Mouse (Mus musculus) brain, embryonic 18.5 days (tissue): ENCODE measurements at regions not wholly inside any gene's neighbourhood (a gene's known extent, or its start where the extent isn't known, plus 50 kb on each side); places are given as distances from the start of the nearest gene placed in this dataset.

ENCODE experiments used
- DNase-seq: peaks from one replicate; pipeline ENCODE4 v3.0.0-alpha.2; 2012; ENCODE audit warnings: low read depth, low spot score

DNA sequence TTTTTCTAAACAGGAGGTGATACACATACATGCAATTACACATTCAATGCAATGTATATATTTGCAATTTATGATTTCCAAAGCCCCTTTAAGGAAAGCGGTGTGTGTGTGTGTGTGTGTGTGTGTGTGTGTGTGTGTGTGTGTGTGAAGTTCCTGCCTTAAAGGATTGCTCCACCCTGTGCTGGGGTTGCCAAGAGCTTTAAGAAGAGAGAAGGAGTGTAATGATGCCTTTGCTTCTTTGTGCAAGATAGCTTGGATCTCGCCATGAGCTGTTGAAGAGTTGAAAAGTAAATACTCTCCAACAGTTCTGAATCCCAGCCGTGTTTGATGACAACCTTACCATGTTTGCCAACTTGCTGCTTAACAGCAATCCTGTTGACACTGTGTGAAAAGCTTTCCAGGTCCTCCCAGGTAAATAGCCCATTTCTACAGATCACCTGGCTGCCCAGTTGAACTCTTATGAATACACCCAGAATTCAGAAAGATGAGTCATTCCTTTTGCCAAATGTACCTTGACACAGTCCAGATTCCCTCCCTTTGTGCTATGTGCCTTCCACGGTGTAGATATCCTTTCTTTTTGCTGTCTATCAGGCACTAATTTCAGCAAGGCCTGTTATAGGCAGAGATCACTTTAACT lies 216.3 kb downstream of the Ikzf2 start:
- no peak for DNase-seq

DNA sequence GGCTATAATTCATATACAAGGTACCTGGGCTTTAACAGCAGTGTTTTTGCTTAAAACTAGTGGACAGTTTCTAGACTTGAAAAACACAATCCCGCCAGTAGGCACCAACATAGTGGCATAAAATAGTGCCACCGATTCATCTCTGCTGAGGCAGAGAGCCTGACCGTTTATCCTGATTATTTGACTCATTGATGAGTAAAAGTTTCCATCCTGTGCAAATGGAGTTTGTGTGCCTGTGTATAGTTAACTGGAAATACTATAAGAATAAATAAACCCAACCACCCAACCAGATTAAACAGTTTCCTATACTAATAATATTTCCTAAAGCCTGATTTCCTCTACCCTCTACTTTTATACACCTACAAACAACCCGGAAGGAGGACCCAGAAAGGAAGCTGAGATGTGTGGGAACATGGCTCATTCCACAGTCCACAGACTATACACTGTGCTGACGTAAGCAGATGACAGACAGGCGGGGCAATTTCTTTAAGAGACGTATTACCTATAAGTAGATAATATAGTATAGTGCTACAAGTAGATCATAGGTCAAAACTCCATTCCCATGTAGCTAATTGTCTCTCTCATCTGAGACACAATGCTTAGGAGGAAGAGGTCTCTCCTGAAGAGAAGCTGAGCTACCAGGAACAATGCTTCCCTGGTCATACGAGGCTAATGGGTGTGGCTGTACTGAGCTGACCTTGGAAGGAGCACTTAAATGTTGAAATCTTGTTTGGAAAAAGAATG lies 217.7 kb downstream of the Ikzf2 start:
- DNase-seq = no peak

GRCm38 (mm10) chr1:69466534-69467275 lies 220.3 kb downstream of the Ikzf2 start:
- DNase-seq = no peak

- no peak for DNase-seq
Measured at GRCm38 (mm10) chr1:69461191-69461590, 225.9 kb downstream of the Ikzf2 start.

- DNase-seq = no peak
Measured at GRCm38 (mm10) chr1:69459899-69460298, 227.1 kb downstream of the Ikzf2 start.

- no peak for DNase-seq
Measured at GRCm38 (mm10) chr1:69457471-69457870, 229.6 kb downstream of the Ikzf2 start.

DNA sequence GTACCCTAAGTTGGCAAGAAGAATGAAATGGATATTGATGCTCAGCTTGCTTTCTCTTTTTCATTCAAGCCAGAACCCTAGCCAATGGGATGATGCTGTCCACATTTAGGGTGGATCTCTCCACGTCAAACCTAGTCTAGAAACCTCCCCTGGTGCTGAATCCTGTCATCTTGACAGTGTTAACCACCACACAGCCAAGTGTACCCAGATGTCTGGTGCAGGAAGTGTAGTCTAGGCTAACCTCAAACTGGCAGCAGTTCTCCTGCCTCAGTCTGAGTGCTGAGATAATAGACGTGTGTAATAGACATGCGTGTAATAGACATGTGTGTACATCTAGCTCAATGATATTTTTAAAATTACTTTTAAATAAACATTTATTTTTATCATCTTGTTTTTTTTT lies 233.1 kb downstream of the Ikzf2 start:
- DNase-seq = no peak

GRCm38 (mm10) chr1:69452910-69453309 lies 234.1 kb downstream of the Ikzf2 start:
- DNase-seq = no peak

- no peak for DNase-seq
Measured at GRCm38 (mm10) chr1:69450455-69450854, 236.6 kb downstream of the Ikzf2 start.

DNA sequence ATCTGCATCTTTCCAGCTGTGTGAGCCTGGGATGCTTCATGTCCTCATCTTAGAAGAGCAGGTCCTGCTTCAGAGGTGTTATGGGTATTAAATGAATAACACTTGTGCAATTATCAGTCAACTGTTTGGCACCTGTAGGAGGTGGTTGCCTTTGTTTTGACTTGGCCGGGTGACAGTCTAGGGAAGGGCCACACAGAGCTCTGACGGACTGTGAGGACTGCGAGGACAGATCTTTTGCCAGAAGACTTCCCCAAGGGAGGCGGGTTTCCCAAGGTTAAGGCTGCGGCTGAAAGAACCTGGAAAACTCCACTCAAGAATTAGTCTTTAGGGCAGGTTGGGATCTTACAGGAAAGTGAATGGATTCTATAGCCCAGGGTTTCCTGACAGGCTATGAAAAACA lies 239.8 kb downstream of the Ikzf2 start:
- DNase-seq = no peak

GRCm38 (mm10) chr1:69444722-69445121 lies 242.3 kb downstream of the Ikzf2 start:
- DNase-seq = no peak

GRCm38 (mm10) chr1:69443466-69443865 lies 243.6 kb downstream of the Ikzf2 start:
- no peak for DNase-seq

DNA sequence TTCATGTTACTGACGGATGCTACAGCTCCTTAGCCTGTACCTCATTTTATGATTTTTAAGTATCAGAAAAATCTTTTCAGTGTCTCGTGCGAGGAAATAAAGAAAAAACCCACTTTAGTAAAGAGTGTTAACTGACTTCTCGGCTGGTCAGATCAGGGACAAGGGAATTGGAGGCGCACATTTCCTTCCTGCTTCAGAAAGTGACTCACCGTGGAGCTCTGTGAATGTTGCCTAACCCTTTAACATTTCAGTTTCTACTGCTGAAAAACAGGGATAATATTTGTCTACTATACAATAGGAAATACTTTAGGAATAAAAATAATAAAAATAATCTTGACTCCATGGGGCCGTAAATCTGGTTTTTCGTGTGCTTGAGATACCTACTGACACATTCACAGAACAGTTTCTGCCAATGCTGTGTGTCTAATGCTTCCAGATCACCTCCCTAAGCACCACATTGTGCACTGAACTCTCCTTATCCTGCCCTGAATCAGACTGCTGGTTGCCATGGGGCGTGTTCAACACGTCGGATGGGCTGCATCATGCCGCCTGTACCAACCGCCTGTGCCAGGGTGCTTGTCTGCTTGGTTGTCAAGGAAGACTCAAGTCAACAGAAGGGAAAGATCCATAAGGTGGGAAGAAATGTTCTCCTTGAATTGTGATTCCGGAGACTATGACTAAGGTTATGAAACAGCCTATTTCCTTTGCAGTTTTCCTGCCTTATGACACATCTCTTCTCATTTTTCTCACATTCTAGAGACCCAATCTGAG lies 246.3 kb downstream of the Ikzf2 start:
- DNase-seq = no peak

- DNase-seq = no peak
Measured at GRCm38 (mm10) chr1:69437042-69437441, 250.0 kb downstream of the Ikzf2 start.

- no peak for DNase-seq
Measured at GRCm38 (mm10) chr1:69433655-69434357, 253.2 kb downstream of the Ikzf2 start.

GRCm38 (mm10) chr1:69430683-69431407 lies 256.2 kb downstream of the Ikzf2 start:
- DNase-seq = no peak

GRCm38 (mm10) chr1:69429632-69430031 lies 257.4 kb downstream of the Ikzf2 start:
- DNase-seq = no peak

DNA sequence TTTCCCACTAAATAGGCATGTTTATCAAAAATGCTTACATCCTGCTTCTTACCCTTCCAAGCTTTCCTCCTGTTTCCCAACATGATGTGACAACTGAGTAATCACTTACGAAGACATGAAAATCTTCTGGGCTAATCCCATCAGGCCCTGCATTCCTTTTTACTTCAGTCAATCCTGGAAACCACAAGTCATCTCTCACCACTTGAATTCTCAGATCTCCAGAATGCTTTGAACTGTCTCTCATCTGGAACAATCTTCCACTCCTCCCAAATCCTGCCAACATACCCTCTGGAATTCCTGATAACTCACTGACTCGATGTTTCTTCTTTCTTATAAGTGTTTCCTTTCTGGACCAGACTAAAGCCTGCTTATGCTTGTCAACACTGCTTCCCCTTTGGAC lies 289.4 kb downstream of the Ikzf2 start:
- DNase-seq = no peak

DNA sequence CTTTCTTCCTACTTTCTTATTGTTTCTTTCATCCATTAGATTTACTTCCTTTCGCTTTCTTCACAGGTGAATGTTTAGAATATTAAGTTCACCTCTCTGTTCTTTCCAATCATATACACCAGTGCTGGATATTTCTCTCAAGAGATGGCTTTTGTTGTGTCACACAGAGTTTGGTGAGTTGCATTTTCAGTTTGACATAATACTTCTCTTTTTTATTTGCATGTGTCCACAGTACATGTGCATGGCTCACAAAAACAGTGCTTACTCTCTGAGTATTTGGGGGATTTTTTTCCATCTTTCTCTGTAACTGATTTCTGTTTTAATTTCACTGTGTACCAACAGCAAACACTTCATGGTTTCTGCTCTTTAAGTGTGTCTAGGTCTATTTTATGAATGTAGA lies 274.5 kb upstream of the Erbb4 start:
- DNase-seq = no peak

DNA sequence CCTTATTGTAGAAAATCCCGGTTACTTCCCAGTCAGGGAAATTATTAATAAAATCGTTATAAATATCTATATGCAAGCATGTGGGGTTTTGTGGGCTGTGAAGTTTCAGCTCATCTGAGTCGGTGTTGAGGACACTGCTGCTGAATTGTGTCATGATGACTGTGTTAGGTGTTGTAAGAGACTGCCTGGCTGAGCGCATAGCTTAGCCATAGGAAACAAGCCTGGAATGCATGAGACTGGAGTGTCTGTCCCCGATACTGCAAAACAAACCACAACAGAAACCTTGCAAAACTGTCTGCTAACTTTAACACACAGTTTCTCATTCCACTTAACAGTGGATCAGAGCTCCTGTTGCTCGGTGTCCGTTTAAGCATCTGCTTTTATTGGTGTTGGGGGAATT lies 271.9 kb upstream of the Erbb4 start:
- no peak for DNase-seq
